Mouse (Mus musculus) embryonic fibroblast, embryonic 13.5 days (primary cell): ENCODE measurements at regions not wholly inside any gene's neighbourhood (a gene's known extent, or its start where the extent isn't known, plus 50 kb on each side); places are given as distances from the start of the nearest gene placed in this dataset.

Experiments
- CTCF ChIP-seq: IDR thresholded peaks from 2 replicates; pipeline ENCODE4 v1.5.1; 2011; ENCODE audit warnings: mild to moderate bottlenecking, control low read depth, low read length, moderate library complexity, borderline replicate concordance; ENCODE audit not compliant: insufficient read depth
- POLR2A ChIP-seq: IDR thresholded peaks from 2 replicates; pipeline ENCODE4 v1.6.1; 2011; ENCODE audit warnings: low read depth, mild to moderate bottlenecking, control low read depth, low read length, moderate library complexity

GRCm38 (mm10) chr7:62276219-62276618, 70.2 kb upstream of the Ndn start:
- TF ChIP-seq POLR2A (no peak), CTCF (no peak)
